Mouse (Mus musculus): Measurements from ENCODE around the gene Olfr1369-ps1.

The Olfr1369-ps1 gene

GRCm38 (mm10) chr13:21168371-21169011 lies 57.2 kb downstream of the Olfr1369-ps1 start:
- peak; percentile 65 for DNase-seq (ENCODE audit: low read depth, low spot score)
